Mouse (Mus musculus) retina, postnatal 7 days (tissue): ENCODE results near the gene Magi1.

Experiments used
- DNase-seq: peaks from one replicate; pipeline ENCODE4 v3.0.0-alpha.2; 2012; ENCODE audit warnings: low read depth, low spot score

Gene Magi1

GRCm38 (mm10) chr6:94257831-94258173 lies 25.9 kb downstream of the Magi1 start:
- DNase-seq = no peak

DNA sequence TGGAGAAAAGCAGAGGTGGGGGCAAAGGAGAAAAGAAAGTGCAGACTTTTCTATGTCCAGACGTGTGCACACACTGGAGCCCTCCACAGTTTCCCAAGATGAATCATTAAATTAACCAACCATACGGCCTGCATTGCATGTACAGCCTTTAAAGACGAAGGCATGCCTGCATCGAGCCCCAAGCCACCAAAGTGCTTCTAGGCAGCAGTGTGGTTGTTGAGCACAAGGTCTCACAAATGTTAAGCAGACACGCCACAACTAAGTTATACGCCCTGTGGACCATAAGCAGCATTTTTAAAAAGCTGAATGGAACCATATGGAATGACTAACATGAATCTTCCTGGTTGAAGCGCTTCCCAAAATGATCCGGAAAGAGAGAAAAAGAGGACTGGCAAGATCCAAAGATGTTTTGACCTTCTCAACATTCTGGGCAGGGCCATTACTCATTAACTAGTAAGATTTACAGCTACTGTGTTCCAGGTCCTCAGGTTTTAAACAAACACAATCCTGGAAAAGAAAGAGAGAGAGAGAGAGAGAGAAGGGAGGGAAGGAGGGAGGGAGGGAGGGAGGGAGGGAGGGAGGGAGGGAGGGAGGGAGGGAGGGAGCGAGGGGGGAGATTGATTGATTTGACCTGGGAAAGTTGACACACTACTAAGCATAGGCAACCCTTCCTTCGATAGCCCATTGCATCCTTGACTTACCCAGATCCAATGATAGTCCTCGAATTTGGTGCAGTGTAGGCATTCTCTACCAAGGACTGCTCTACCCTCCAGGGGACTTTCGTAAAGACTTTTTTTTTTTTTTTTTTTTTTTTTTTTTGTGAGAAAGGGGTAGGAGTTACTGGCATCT lies 26.5 kb downstream of the Magi1 start:
- no peak for DNase-seq

DNA sequence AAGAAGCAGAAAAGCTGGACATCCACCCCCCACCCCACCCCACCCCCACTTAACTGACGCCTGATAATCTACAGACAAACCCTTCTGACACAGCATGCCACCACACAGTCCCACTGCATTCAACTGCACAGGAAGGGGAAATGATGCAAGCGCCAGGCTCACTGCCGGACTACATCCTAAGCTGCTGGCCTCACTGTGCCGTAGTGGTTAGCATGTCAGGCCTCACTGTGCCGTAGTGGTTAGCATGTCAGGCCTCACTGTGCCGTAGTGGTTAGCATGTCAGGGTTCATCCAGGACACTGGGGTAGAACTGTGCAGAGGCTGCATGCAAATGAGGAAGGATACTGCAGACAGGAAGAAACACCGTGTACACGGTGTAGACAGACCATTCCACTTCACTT lies 29.8 kb downstream of the Magi1 start:
- no peak for DNase-seq

DNA sequence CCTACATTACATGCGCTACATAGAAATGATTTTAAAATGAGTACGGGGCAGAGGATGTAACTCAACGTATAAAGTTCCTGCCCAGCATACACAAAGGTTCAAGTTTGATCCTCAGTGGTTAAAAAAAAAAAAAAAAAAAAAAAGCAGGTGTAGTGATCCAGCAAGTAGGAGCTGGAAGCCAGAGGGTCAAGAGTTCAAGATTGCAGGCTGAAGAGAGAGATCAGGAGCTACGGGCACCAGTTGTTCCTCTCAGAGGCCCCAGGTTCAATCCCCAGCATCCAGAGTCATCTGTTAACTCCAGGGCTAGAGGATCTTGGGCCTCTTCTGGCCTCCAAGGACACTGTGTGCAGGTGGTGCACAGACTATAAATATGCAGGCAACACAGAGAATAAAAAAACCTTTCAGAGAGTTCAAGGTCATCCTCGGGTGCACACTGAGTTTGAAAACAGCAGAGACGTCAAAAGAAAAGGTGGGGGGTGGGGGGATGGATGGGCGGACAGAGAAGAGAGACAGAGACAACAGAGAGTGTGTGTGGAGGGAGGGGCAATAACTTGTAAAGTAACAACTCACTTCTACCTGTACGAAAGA lies 32.3 kb downstream of the Magi1 start:
- no peak for DNase-seq

- DNase-seq = no peak
Observed at GRCm38 (mm10) chr6:94249286-94249790, 34.4 kb downstream of the Magi1 start.

DNA sequence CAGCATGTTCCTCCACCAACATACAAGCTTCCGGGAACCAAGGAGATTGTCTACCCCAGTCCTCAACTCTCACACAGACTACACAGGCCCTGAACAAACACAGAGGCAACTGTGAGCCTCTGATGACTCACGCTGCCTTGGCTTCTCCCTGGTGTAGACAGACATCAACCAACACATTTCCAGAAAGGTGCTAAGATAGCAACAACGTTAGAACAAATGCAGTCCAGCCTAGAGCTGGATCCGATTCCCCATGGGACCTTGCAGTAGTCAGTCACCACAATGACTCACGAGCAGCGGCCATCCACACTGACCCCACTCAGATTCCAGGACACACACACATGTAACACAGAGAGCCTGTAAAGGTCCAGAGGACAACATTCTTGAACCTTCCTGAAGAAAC lies 42.5 kb downstream of the Magi1 start:
- no peak for DNase-seq

GRCm38 (mm10) chr6:94238643-94239042 lies 45.1 kb downstream of the Magi1 start:
- no peak for DNase-seq

DNA sequence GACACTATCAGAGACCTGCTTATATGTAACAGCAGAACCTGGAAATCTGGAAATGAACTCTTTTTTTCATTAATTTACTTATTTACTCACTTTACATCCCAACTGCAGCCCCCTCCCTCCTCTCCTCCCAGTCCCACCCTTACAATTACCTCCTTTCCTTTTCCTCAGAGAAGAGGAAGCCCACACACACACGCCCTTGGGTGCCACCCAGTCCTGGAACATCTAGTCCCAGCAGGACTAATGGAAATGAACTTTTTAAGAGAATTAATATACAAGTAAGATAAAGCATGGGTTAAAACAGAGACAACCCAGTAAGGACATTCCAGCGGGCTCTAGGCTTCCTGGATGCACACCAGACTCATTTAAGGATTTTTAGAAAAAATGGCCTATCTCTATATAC lies 46.8 kb downstream of the Magi1 start:
- no peak for DNase-seq

GRCm38 (mm10) chr6:94232243-94232785 lies 51.4 kb downstream of the Magi1 start:
- peak; percentile 6 for DNase-seq

GRCm38 (mm10) chr6:94231831-94232230 lies 51.9 kb downstream of the Magi1 start:
- no peak for DNase-seq

- DNase-seq = no peak
Observed at GRCm38 (mm10) chr6:94231367-94231766, 52.4 kb downstream of the Magi1 start.

DNA sequence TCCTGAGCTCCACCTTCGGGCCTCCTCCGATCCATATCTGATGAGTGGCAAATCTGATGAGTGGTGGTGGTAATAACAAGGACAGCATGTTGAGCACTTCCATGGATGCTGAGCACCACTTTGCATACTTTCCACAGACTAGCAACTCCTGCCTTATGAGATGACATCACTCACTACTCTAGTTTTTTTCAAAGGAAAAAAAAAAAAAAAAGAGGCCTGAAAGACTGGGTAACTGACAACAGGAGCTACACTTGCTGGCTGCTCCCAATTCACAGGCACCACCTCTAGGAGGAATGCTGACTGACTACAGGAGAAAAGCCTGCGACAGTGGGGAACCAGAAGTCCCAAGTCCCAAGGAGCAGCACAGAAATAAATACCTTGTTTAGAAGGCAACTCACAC lies 52.8 kb downstream of the Magi1 start:
- no peak for DNase-seq

- DNase-seq = no peak
Observed at GRCm38 (mm10) chr6:94230129-94230528, 53.6 kb downstream of the Magi1 start.

DNA sequence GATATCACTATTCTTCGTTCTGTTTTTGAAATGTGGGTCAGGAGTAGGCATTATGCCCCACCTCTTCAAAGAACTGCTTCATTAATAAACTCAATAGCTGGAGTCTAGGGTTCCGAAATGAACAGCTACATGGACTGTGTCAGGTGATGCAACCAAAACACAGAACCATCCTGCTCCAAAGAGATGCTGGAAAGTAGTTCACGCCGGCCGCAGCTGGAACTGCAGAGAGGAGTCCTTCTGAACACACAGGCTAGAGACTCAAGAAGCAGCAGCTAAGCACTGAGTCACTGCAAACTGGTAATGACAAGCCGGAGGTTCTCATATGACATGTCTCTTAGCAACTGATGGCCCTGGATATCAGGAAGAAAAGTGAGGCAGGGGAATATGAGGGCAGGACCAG lies 57.5 kb downstream of the Magi1 start:
- no peak for DNase-seq

- no peak for DNase-seq
Observed at GRCm38 (mm10) chr6:94225832-94226231, 57.9 kb downstream of the Magi1 start.

- DNase-seq = no peak
Observed at GRCm38 (mm10) chr6:94225091-94225490, 58.6 kb downstream of the Magi1 start.

GRCm38 (mm10) chr6:94222253-94222652 lies 61.5 kb downstream of the Magi1 start:
- DNase-seq = no peak

DNA sequence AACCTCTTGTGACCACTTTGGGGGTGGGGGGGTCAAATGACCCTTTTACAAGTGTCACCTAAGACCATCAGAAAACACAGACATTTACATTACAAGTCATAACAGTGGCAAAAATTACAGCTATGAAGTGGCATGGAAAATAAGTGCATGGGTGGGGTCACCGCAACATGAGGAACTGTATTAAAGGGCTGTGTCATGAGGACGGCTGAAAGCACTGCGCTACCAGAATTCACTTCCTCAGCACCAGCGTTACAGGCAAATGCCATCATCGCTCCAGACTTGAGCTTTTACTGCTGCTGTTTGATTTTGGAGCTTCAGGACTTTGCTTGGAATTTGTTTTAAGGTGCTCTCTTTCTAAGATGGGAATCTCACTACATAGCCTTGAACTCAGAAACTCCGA lies 62.0 kb downstream of the Magi1 start:
- no peak for DNase-seq

GRCm38 (mm10) chr6:94218076-94218475 lies 65.6 kb downstream of the Magi1 start:
- DNase-seq = no peak

DNA sequence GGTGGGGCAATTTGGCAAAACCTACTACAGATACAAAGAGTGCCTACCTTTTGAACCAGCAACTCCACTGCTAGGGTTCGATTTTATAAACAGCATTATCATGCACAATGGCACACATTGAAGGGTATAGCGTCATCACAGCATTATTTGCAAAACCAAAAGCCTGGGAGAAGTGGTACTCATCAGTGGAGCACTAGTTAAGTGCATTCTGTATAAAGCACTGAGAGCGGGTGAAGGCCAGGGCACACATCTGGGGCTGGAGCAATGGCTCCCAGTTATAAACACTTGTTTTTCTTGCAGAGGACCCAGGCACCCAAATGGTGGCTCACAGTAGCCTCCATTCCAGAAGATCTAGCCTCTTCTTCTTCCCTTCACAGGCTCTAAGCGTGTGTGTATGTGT lies 67.9 kb downstream of the Magi1 start:
- DNase-seq = no peak

DNA sequence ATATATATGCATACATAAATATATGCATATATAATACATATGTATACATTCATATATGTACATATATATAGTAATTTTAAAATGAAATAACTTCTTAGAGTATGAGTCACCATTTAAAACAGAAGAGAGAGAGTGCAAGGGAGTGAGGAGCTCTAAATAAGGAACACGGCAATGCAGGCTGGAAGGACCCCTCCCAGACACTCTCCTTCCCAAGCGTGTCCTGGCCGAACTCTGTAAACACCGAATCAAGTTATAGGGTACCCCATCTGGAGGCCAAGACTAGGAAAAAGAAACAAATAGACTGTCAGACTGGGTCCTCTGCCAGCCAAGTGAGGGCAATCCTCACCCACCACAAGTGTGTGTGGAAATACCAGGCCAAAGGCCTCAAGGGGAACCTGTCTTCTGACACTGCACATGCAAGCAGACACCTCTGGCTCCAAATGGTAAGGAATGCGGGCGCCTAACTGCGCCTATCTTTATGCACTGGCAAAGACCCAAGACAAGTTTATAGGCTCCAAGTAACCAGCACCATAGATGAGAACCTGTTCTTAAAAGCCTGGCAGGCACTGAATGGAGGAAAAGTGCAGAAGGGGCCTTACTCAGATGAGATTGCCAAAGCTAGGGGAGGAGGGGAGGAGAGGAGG lies 68.7 kb downstream of the Magi1 start:
- no peak for DNase-seq

- no peak for DNase-seq
Observed at GRCm38 (mm10) chr6:94205926-94206325, 77.8 kb downstream of the Magi1 start.
